Mouse (Mus musculus) kidney, adult 9 months (tissue): Measurements from ENCODE around the gene 4933407L21Rik.

Experiments
- DNase-seq: peaks from one replicate; pipeline ENCODE4 v3.0.0; 2022

The 4933407L21Rik gene

GRCm38 (mm10) chr1:85928057-85928687 is at the start of gene 4933407L21Rik:
Gene 4933407L21Rik (plus strand): TSS chr1:85928483.
- DNase-seq: no peak

- no peak for DNase-seq
Measured at GRCm38 (mm10) chr1:85882003-85882402, 46.3 kb upstream of the 4933407L21Rik start.

DNA sequence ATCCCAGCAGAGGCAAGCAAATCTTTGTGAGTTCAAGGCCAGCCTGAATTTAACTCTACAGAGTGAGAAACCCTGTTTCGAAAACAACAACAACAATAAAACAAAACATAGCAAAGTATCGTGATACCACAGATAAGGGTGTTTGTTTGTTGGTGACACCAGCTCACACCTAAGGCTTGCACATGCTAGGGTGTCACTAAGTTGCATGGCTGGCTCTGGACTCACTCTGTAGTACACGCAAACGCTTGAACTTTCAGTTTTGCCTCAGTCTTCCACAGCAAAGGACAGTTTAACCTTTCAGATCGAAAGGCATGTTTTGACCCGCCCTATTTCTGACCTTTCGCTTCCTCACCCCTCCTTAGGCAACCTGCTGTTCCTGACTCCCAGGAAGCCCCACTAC is 41.1 kb upstream of the 4933407L21Rik start:
- no peak for DNase-seq

DNA sequence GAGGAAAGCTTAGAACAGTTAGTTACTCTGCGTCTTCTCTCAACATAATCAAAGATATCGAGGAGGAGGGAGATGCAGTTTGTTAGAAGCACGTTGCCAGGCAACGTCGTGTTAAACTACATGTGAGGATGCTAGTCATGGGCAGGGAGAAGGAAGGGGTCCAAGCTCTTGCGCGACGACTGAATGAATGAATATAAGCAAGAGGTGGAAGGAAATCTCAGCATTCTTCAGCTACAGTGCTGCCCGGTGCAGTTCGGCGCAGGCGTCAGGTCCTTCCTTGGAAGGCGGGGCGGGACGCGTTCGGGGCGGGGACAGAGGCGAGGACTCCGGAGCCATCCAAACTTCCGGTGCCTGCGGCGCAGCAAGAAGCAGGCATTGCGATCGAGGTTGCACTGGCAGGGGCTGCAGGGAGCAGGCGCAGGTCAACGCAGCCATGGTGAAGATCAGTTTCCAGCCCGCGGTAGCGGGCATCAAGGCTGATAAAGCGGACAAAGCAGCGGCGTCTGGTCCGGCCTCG is 34.0 kb upstream of the 4933407L21Rik start, which contains the start of gene Itm2c:
Gene Itm2c (plus strand): TSS at position 51 of the 517 bp plus-strand sequence.
- DNase-seq: peak; percentile 84

DNA sequence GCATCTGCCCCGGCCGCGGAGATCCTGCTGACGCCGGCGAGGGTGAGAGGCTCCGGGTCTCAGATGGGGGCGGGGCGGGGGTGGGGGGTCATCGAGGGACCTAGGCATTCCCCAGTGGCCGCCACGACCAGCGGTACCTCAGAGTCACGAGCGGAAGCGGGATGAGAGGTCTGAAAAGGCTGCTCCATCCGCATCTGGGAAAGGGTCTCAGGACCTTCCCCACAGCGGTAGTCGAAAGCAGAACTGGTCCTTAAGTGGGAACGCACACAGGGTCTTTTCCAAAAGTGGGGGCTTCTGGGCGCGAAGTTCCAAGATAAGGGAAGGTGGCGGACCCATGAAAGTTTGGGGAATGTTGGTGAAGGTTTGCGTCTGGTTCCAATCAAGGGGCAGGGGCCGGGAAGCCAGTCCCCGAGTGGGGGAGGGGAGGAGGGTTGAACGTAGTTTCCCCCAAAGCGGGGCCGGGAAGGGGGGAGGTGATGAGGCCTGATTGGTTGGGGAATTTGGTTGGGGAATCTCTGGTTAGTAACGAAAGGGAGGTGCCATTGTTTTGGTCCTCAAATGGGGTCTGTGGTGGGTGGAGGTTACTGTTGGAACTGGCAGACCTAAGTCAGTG is 33.4 kb upstream of the 4933407L21Rik start:
- no peak for DNase-seq

GRCm38 (mm10) chr1:85895391-85895837 is 32.9 kb upstream of the 4933407L21Rik start:
- peak; percentile 57 for DNase-seq

DNA sequence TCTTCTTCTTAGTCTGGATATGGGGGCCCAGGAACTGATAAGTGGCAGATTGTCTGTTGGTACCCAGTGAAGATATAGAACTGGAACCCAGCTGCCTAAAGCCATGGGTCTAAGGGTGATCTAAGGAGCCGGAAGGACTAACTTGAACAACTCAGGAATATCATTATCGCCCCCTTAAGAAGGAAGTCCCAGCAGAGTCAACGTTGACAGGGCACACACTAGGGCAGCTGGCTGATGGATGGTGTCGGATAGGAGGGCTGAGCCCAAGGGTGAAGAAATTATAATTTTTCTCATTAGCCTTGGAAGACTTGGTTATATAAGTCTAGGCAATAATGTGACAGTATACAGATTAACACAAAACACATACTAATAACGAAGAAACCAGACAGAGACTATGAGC is 32.2 kb upstream of the 4933407L21Rik start:
- DNase-seq: no peak

DNA sequence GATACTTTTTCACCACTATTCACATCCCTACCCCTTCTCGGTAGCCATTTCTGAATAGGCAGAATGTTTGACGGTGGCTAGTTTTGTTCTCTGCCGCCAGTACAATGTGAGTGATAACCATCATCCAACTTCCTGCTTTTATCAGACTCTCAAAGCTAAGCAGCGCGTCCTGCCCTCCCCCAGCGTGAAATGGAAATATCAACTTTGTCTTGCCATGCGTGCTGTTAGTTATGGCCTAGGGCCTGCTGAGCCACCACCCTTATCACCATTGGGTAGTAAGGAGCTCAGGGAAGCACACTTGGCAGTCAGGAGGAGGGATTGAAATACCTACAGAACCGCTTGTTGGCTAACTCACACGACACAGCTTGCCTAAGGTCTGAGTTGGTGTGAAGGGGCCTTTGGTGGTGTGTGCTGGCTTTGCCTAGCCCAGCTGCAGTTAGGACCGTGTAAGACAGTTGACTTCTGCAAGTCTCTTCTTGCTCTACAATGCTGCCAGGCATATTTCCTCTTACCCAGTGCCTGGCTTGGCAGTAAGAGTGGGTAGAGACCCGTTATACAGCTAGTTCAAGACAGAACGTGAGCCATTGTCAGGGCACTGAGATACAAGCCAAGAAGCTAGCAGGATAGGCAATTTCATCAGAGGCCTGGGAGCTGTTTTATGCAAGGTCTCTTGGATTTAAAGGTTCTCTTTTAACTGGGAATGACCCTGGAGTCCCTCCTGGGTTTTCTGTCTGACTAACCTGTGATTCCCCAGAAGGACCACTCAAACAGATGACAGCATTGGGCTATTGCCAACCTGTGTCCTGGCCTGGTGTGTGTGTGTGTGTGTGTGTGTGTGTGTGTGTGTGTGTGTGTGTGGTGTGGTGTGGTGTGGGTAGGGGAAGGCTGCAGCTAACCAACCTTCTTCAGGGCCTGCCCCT is 31.2 kb upstream of the 4933407L21Rik start:
- no peak for DNase-seq

- no peak for DNase-seq
Measured at GRCm38 (mm10) chr1:85897901-85898760, 30.2 kb upstream of the 4933407L21Rik start.

DNA sequence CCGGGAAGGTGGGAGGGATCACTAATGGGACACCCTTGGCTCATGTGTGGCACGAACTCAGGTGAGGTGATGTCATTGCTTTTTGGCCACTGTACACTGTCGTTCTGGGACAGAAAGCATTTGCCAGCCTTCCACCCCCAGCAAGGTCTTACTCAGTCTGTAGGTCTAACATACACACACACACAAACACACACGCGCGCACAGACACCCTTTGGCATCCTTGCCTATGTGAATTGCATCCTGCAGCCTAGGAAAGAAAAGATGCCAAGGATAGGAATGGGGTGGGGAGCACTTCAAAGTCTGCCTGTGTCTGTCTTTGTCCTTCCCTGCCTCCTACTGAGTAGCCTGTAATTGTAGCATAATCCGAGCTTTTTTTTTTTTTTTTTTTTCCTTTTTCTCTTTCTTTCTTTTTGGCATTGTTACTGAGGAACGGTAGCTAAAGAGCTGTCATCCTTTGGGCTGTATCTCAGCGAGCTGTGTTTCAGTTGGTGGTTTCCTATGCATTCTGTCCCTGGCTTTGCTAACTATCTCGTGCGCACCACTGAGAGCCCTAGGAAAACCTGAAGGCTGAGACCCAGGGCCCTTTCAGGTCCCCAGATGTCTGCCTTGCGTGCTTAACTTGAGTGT is 29.4 kb upstream of the 4933407L21Rik start:
- DNase-seq: no peak

DNA sequence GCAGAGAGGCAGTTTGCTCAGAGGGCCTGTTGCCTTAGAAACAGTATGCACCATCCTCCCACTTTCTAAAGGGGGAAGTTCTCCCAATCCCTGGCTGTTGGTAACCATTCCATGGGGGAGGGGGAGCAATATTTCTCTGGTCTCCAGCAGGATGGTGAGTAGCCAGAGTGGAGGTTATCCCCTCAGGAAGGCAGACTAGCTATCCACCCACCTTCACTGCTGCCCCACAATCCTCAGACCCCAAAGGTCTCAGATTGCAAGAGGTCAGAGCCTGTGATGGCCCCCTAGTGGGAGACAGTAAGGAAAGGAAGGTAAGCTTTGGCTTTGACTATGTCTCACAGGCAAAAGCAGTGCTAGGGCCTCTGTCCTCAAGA is 28.9 kb upstream of the 4933407L21Rik start:
- DNase-seq: no peak

DNA sequence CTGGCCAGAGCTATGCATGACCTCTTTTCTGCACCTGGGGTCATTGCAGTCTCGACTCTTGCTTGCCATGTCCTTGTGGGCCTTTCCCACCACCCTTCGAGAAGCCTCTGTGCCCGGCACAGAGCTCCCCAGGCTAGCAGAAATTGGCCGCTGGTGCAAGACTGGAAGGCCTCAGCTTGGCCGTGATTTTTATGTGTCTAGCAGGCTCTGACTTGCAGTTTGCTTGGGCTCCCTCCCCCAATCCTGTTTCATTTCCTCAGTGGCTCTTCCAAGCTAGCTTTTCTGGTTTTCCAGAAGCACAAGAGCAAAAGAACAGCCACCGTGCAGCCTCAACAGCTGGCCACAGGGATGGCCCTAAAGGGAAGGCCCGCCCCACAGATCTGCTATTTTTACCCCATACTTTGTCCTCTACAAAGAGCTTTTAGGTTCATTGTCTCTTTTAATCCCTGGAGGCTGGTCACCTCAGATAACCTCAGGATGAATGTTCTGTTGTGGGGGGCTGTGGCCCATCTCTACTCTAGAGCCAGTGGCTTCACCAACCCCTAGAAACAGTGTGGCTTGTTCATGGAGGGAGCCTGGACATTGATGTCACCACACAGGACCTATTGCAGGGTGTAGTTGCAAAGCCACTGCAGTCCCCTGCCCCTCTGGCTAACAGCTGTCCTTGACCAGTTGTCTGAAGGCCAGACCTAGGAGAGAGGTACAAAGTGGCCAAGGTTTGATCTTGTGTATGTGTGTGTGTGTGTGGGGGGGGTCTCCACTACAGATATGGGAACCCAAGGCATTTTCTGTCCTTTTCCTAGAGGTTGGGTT is 27.6 kb upstream of the 4933407L21Rik start:
- no peak for DNase-seq

DNA sequence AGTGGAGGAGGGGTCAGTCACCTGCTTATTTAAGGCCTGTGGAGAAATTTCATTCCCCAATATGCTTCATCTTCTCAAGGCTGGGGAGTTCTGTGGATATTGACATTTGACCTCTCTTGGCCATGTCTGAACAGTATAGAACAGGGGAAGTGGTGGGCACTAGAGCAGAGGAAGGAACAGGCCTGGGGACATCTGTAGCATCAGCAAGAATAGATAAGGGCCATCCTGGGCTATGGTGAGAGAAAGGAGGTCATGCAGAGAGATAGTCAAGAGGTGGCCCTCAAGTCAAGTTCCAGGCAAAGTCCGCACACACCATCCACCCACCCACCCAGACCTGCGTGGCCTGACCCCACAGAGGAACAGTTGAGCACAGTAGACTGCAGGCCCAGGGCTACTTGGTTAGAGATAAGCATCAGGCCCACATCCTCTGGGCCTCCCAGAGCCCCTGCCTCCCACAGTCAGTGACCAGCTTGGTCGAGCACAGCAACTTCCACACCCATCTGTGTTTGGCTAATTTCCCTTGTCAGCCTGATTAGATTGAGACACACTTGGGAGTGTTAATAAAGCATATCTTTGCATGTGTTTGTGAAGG is 26.7 kb upstream of the 4933407L21Rik start:
- DNase-seq: no peak

GRCm38 (mm10) chr1:85902108-85902561 is 26.1 kb upstream of the 4933407L21Rik start:
- DNase-seq: no peak

- no peak for DNase-seq
Measured at GRCm38 (mm10) chr1:85906892-85907291, 21.4 kb upstream of the 4933407L21Rik start.

- DNase-seq: no peak
Measured at GRCm38 (mm10) chr1:85908754-85909590, 19.3 kb upstream of the 4933407L21Rik start.

- DNase-seq: no peak
Measured at GRCm38 (mm10) chr1:85913078-85913755, 15.1 kb upstream of the 4933407L21Rik start.

- DNase-seq: no peak
Measured at GRCm38 (mm10) chr1:85915890-85916289, 12.4 kb upstream of the 4933407L21Rik start.
